Mouse (Mus musculus): Measurements from ENCODE around the gene Hebp1.

- no peak for TF ChIP-seq POLR2A (IDR thresholded peaks at IDR 0.05; ENCODE audit: borderline replicate concordance, low read depth, low read length)
- TF ChIP-seq CTCF (IDR thresholded peaks at IDR 0.05; ENCODE audit: low read depth, low read length), result no peak
Observed at GRCm38 (mm10) chr6:135212666-135213065, 14.8 kb upstream of the Hebp1 start.

All from bone marrow macrophage, adult 2 months (primary cell).